Mouse (Mus musculus) gastrocnemius, adult 2 months (tissue): ENCODE data around the gene Hnrnpab. TPM values are rescaled to one million over a fixed set of nuclear protein-coding genes. Genes with fewer than 3 reads are reported as not detected.
"Not testable (repeated sequence)": the region's sequence is repeated elsewhere in the genome, so short reads cannot be mapped to it uniquely, and the experiment has no call there.

Experiments used
- DNase-seq: peaks from one replicate; pipeline ENCODE4 v3.0.0; 2022
- H3K27ac ChIP-seq: fragments of 200-600 bp; 2 replicates; pipeline ENCODE4 v1.8.1; 2022; ENCODE audit warnings: mild to moderate bottlenecking
- H3K4me3 ChIP-seq: fragments of 200-600 bp; 2 replicates; pipeline ENCODE4 v1.8.1; 2022; ENCODE audit warnings: mild to moderate bottlenecking, moderate library complexity
- CTCF ChIP-seq: fragments of 200-600 bp; IDR thresholded peaks from 2 replicates; pipeline ENCODE4 v1.8.1; 2022; ENCODE audit warnings: antibody characterized with exemption, mild to moderate bottlenecking, moderate library complexity
- intact Hi-C: fragments of 180-260 bp; cut with DNase I; formaldehyde crosslinking; loops from one replicate; pipeline ENCODE4 v1.15.1; 2025
- total RNA-seq, 2 experiments: library from RNA; stranded (reverse); gene quantifications; 2 replicates each; pipeline ENCODE4 v1.2.3; 2021

The Hnrnpab gene
- total RNA-seq, 2 experiments from 2014 or later: 95.0 to 112 TPM

DNA sequence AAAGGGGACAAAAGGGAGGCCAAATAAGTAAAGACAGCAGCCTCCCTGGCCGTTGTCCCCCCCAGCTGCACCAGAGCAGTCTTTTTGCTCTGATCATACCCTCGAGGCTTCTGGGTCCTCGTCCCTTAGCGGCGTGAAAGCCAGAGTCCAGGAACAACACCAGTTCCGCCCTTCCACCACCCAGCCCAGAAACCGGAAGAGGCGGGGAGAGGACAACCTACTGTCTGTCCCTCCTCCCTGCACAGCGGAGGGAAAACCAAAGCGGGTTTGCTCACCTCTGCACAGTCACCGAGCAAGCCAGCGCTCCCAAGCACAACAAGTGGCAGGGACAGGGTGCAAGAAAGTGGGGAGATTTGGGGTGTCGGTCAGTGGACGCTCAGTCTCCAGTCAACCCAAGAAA is 9.0 kb upstream of the Hnrnpab start:
- Histone ChIP-seq H3K4me3 (peak overlapping the region; percentile 69), H3K27ac (peak overlapping the region; percentile 92)
- no peak for TF ChIP-seq CTCF
- intact Hi-C loops: loop anchor here (5.0 kb wide), 1 partner anchor 37 kb away; the partner anchor contains the start of genes D930048N14Rik and N4bp3
- peak; percentile 82 for DNase-seq

DNA sequence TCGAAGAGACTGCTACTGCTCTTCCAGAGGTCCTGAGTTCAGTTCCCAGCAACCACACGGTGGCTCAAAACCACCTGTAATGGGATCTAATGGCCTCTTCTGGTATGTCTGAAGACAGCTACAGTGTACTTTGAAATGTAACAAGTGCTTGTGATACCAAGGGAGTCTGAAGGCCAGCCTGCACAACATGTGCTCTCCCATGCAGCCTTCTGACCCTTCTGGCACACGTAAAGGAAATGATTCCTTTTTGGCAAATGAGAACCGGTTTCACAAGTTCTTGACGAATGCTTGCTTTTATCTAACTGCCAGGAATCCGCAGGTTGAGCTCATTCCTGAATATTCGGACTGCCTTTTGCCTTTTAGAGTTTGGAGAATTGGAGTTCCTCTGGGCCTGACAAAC is 8.5 kb upstream of the Hnrnpab start:
- DNase-seq: no peak
- Histone ChIP-seq H3K4me3 (peak overlapping the region; percentile 69), H3K27ac (peak overlapping the region; percentile 92)
- TF ChIP-seq CTCF: no peak
- intact Hi-C loops: loop anchor here (5.0 kb wide), 1 partner anchor 37 kb away; the partner anchor contains the start of genes D930048N14Rik and N4bp3

DNA sequence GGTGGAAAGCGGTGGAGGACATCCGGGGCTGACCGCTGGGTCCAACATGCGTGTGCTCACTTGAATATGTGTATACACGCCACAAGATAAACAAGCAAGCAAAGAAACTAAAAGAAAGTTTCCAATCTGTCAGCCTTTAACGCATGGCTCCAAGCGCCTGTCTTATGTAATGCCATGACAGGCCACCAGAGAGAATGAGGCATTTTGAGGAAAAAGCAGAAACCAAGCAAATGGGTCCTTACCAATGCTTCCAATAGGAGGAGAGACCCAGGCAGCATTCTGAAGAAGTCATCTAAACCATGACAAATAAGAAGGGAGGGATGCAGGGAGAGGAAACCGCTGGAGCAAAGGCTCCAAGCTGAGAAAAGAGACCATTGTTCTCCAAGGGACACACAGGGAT is 7.6 kb upstream of the Hnrnpab start:
- Histone ChIP-seq H3K27ac (no peak overlapping the region), H3K4me3 (no peak overlapping the region)
- intact Hi-C loops: no loop called here
- no peak for DNase-seq
- TF ChIP-seq CTCF: no peak

DNA sequence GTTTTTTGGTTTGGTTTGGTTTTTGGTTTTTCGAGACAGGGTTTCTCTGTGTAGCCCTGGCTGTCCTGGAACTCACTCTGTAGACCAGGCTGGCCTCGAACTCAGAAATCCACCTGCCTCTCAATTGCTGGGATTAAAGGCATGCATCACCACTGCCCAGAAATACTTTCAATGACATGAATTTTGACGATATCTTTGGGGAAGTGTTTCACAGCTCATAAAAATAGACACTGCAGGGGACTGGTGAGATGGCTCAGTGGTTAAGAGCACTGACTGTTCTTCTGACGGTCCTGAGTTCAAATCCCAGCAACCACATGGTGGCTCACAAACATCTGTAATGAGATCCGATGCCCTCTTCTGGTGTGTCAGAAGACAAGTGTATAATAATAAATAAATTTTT is 3.3 kb upstream of the Hnrnpab start:
- H3K4me3 ChIP-seq, intact Hi-C loops, DNase-seq, H3K27ac ChIP-seq: not testable (repeated sequence)

DNA sequence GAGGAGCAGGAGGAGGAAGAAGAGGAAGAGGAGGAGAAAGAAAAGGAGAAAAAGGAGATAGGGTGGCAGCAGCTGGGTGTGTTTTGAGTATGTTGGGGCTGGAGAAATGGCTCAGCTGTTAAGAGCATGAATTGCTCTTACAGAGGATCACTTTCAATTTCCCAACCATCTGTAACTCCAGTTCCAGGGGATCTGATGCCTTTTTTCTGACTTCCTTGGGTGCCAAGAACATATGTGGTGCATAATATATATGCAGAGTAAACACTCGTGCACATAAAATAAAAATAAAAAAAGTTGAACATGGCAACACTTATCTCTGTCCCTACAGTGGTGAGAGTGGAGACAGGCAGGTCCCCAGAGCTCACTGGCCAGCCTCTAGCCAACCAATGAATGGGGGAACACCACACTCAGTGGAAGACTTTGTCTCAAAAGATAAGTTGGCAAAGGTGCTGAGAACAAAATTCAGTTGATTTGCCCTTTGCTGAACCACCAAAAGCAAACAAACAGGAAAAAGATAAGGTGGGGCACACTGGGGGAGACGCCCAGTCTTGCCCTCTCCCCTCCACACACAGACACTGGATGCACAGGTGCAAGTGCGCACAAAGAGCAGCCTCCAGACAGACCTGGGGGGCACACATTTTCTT is 2.7 kb upstream of the Hnrnpab start:
- H3K4me3 ChIP-seq: no peak overlapping the region
- intact Hi-C loops: no loop called here
- H3K27ac ChIP-seq: no peak overlapping the region
- no peak for DNase-seq
- no peak for TF ChIP-seq CTCF

DNA sequence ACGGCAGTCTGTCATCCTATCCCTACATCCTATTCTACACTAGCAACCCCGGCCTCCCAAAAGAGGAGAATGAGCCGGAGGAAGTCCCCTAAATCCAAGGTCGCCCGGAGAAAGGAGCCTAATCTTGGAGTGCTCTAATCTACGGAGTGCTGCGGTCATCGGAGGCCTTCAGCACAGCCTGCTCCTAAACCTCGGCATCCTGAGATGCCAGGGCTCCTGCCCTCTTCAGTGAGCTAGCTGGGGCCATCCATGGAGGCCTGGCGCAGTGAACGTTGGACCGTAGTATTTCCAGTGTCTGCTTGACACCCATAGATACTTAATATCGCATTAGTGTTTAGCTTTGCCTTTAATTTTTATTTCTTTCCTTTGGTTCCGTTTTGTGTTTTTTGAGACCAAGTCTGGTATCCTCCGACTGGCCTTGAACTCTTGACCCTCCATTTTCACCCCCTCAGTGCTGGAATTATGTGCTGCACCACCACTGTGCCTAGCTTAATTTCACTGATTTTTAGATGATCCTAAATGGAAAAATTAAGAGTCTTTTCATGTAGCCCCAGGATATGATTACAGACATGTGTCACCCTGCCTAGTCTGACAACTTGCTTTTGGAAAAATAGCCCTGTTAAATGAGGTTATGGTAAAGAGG is 570 bp upstream of the Hnrnpab start:
- Histone ChIP-seq H3K4me3 (peak overlapping the region; percentile 87), H3K27ac (peak overlapping the region; percentile 98)
- no peak for DNase-seq
- no peak for TF ChIP-seq CTCF
- intact Hi-C loops: no loop called here

DNA sequence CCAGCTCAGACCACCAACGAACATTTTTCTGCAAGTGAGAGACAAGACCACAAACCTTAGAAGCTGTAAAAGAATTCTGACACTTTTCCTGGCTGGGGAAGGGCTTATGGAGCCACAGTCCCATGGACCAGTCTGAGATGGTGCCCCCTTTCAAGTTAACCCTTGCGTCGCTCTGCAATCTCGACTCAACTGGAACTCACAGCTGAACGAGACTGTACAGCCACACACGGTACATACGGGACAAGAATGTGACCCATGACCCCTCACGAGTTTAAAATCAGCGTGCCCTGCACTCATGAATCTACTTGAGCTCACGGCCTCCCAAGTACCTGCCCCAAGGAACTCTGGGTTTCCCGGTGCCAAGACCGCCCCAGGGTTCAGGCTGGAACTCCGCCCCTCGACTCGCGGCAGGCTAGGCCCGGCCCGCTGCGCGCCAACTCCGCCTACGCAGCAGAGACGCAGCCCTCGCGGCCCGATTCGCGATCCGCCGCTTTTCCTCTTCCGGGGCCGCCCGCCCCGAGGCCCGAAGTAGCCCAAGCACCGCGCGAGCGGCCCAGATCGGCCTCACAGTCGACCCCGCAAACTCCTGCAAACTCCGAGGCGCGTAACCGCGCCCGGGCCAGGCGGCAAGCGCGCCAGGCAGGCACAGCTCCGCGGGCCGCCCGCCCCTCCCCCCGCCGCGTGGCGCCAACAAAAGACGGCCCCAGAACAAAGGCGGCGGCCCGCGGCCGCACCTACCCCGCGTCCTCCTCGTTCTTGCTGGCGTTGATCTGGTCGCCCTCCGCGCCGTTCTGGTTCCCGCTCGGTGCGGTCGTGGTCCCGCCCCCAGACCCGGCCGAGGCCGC is 823 bp downstream of the Hnrnpab start:
- peak overlapping the region; percentile 87 for H3K4me3 ChIP-seq
- TF ChIP-seq CTCF: no peak
- intact Hi-C loops: no loop called here
- DNase-seq: peak; percentile 95
- H3K27ac ChIP-seq: peak overlapping the region; percentile 98

DNA sequence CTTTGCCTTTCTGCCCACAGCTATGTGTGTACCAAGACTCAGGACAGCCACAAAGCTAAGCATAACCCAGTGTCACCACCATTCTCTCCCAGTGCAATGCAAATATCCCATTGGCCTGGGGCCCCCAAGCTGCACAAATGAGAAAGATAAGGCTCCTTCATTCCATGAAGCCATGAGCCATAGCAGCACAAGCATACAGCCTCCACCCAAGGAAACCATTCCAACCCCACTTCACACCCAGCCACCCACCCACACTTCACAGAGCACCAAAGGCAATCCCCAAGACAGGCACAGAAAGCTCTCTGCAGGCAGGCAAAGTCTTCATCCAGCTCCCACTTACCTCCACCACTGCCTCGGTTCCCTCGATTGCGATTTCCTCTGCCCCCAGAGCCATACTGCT is 4.4 kb downstream of the Hnrnpab start:
- H3K27ac ChIP-seq: no peak overlapping the region
- intact Hi-C loops: no loop called here
- DNase-seq: no peak
- TF ChIP-seq CTCF: no peak
- no peak overlapping the region for H3K4me3 ChIP-seq

DNA sequence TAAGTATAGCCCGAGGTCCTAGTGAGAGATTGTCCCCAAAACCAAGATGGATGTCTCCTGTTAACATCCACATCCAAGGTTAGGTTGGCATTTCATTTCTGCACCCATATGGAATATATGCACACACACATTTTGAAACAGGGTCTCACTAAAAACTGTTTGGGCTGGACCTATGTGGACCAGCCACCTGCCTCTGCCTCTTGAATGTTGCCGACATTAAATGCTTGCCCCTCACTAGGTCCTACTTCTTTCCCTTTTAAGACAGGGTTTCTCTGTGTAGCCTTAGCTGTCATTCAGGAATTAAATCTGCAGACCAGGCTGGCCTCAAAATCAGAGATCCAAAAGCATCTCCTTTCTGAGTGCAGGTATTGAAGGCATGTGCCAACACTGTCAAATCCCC is 9.1 kb downstream of the Hnrnpab start:
- intact Hi-C loops: no loop called here
- Histone ChIP-seq H3K4me3 (no peak overlapping the region), H3K27ac (no peak overlapping the region)
- TF ChIP-seq CTCF: no peak
- DNase-seq: no peak

DNA sequence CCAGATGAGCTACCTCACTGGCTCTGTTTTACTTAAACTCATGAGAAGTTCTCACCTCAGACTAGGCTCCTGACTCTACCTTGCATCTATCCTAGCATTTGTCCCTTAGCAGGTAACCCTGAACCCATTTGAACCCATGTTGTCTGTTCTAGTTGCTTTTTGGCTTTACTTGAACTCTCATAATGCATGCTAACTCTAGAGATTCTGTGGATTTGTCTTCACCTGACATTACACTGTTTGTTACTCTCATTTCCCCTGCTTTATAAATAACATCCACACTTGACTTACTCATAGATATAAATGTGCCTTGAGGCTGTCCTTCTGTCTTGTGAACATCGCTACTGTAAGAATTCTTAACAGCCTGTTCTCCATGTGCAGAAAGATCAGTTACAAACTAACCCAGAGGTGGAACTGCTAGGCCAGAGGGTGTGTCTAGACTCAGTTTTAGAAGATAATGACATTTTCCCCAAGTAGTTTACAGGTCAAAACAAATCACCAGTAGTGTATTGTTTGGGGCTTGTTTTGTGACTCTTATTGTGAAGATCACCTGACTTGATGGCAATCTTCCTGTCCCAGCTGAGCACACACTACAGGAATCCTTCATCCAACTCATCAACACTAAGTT is 11.1 kb downstream of the Hnrnpab start:
- H3K27ac ChIP-seq: peak overlapping the region; percentile 16; the same call in 1 of the 2 replicates
- no peak overlapping the region for H3K4me3 ChIP-seq
- intact Hi-C loops: no loop called here
- no peak for DNase-seq
- no peak for TF ChIP-seq CTCF

DNA sequence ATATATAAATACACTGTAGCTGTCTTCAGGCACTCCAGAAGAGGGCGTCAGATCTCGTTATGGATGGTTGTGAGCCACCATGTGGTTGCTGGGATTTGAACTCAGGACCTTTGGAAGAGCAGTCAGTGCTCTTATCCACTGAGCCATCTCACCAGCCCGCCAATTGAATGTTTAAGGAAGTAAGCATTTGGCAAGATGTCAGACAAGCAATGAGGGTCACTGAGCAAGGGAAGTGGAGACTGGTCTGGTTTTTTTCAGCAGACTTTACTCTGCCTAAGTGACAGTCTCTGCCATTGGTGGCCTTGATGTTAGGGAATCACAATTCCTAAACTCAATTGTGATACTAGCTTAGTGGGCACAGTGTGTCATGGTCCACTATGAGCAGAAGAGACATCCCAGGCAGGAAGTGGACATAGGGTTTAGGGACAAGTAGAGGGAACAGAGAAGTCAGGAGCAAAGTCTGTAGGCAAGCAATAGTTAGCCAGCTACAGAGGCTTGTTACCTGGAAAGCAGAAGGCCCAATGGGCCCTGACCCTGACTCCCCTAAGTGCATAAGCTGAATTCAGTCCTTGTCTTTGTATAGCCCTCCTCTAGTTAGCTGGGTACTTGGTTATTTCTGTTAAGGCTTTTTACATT is 11.8 kb downstream of the Hnrnpab start:
- no peak for DNase-seq
- Histone ChIP-seq H3K27ac (no peak overlapping the region), H3K4me3 (no peak overlapping the region)
- TF ChIP-seq CTCF: no peak
- intact Hi-C loops: no loop called here

DNA sequence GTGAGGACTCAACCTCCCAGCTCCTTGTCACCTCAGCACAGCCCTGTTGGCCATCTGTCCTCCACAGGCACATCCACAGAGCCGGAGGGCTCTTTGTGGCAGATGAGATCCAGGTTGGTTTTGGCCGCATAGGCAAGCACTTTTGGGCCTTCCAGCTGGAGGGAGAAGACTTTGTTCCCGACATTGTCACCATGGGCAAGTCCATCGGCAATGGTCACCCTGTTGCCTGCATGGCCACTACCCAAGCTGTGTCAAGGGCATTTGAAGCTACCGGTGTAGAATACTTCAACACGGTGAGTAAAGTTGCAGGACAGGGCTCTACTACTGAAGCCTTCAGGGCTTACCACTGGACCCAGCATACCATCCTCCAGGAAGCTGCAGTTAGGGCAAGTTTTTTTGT is 12.8 kb downstream of the Hnrnpab start:
- Histone ChIP-seq H3K4me3 (no peak overlapping the region), H3K27ac (no peak overlapping the region)
- no peak for TF ChIP-seq CTCF
- no peak for DNase-seq
- intact Hi-C loops: no loop called here

DNA sequence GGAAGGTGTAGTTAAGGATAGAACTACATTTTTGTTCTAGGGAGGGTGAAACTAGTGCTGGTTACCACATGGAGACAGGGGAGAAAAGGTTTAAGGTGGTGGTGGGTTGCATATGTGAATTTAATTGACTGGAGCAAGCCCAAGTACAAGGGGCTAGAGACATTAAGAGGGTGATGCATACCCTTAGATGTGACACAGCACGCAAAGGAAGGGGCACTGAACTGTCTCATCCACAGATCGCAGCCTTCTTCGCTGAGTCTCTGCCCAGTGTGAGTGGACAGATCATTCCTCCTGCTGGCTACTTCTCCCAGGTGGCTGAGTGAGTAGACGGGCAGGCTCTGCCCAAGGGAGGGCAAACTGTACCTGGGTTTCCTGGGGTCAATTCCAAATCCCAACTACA is 13.3 kb downstream of the Hnrnpab start:
- no peak for DNase-seq
- Histone ChIP-seq H3K27ac (no peak overlapping the region), H3K4me3 (no peak overlapping the region)
- intact Hi-C loops: no loop called here
- no peak for TF ChIP-seq CTCF
